ENCODE assay signal across 8 mouse cellular contexts in genomic region chr7:121734171-121734831, GRCm38 (mm10). TPM values are rescaled to one million over a fixed set of nuclear protein-coding genes. Genes with fewer than 3 reads are reported as not detected.
DNase-seq lines count a peak whose midpoint lies in the region; ATAC-seq and TF ChIP-seq lines count a peak whose summit lies in the region.

Gene Scnn1g (plus strand): TSS chr7:121734479.

- 2% methylated on average over 38 of the region's 38 CpGs for WGBS in hindbrain, embryonic 15.5 days

- peak; percentile 10 for DNase-seq in Patski (ENCODE audit: low read depth, low spot score)
- peak; percentile 95 for DNase-seq in cerebellum, postnatal 14 days
- DNase-seq in gastrocnemius, adult 18-20 months (ENCODE audit: low spot score) = peak; percentile 64
- DNase-seq in left cerebral cortex, adult 11 months (ENCODE audit: low spot score) = peak; percentile 77
- DNase-seq in lung, postnatal 36 days = peak; percentile 95
- peak; percentile 86 for DNase-seq in retina, postnatal 1 day
- peak; percentile 90 for DNase-seq in thymus, postnatal 4 days

- H3K4me1 ChIP-seq in hindbrain, embryonic 15.5 days (replicated peaks) = peaks cover 12% of the 10 kb centered on the region

- POLR2A ChIA-PET in Patski (lab: Charles Lee) = interaction anchor here (1.4 to 1.8 kb wide), 2 partner anchors 227 to 229 kb away, joined by 4 to 10 read pairs; no protein-coding TSS in a partner anchor

- H3K27me3 ChIP-seq in Patski = no peaks in the 10 kb centered on the region
- H3K27me3 ChIP-seq in hindbrain, embryonic 15.5 days = peaks cover 26% of the 10 kb centered on the region

- CTCF ChIA-PET in Patski (lab: Charles Lee) = interaction anchor here (0.7 to 4.2 kb wide), 22 partner anchors 10 to 334 kb away, joined by 3 to 101 read pairs (median 4); no protein-coding TSS in a partner anchor

- H3K36me3 ChIP-seq in hindbrain, embryonic 15.5 days = no peaks in the 10 kb centered on the region

- no peak within 1 kb of the TSS for H3K27ac ChIP-seq in hindbrain, embryonic 15.5 days (replicated peaks)

- in situ Hi-C loops in Patski (cut with MboI; ENCODE audit: low pct_unique_long_range_greater_than_20kb) = loop anchor here (5.0 kb wide), 1 partner anchor 233 kb away; no protein-coding TSS in a partner anchor

- H3K9ac ChIP-seq in hindbrain, embryonic 15.5 days = peak within 1 kb of the TSS; percentile 24

- no peaks in the 10 kb centered on the region for H3K9me3 ChIP-seq in hindbrain, embryonic 15.5 days

- peak; percentile 74 for ATAC-seq in Patski
- peak; percentile 92 for ATAC-seq in hindbrain, embryonic 15.5 days (ENCODE audit: low FRiP score, low read depth)

- TF ChIP-seq CTCF in Patski (IDR thresholded peaks at IDR 0.05) = peak; percentile 100

- peak within 1 kb of the TSS; percentile 82 for H3K4me2 ChIP-seq in hindbrain, embryonic 15.5 days

- H3K4me3 ChIP-seq in hindbrain, embryonic 15.5 days = peak within 1 kb of the TSS; percentile 43

RNA-seq across cellular contexts. Expression of gene Scnn1g, which starts in this region (rescaled TPM):
- 0.78 TPM for polyA plus RNA-seq in Patski (2021)
- not detected for total RNA-seq in gastrocnemius, adult 18-20 months (2021)
- polyA plus RNA-seq in hindbrain, embryonic 15.5 days (2015; fragmentation: Nextera tagmentation; extraction: Ambion mirVana) = 0.05 and 0.09 TPM in 2 replicates

Comparison
In these comparisons a context has a peak if more than half of its experiments do, and no peak if none do; other contexts are left out.
1. Peak in DNase-seq and ATAC-seq in Patski; RNA of the gene not detected or under 1 TPM.
2. Peak in DNase-seq in gastrocnemius, adult 18-20 months; RNA of the gene not detected or under 1 TPM.
3. Peak in ATAC-seq, H3K4me3 ChIP-seq, H3K9ac ChIP-seq and H3K4me2 ChIP-seq in hindbrain, embryonic 15.5 days; RNA of the gene not detected or under 1 TPM.
4. DNase-seq: peak in every context shown above with its lines; median percentile 95 in cerebellum, postnatal 14 days; 95 in lung, postnatal 36 days; 90 in thymus, postnatal 4 days; 86 in retina, postnatal 1 day; 77 in left cerebral cortex, adult 11 months; 64 in gastrocnemius, adult 18-20 months; 10 in Patski.